Mouse (Mus musculus) hindbrain, embryonic 11.5 days (tissue): ENCODE results near the gene Smpd3. TPM values are rescaled to one million over a fixed set of nuclear protein-coding genes. Genes with fewer than 3 reads are reported as not detected.
A peak's percentile ranks its signal among the peaks of the same experiment; 100 is the strongest.

Experiments
- ATAC-seq: fragments of 200-750 bp; cut with Nextera tagmentation; 2 replicates; pipeline ENCODE4 v1.8.0; 2017; ENCODE audit warnings: mild to moderate bottlenecking, moderate TSS enrichment, moderate library complexity; ENCODE audit not compliant: low FRiP score
- DNase-seq: peaks from one replicate; pipeline ENCODE4 v3.0.0-alpha.2; 2015; ENCODE audit warnings: low spot score
- H3K27ac ChIP-seq: fragments of 300-500 bp; sonication (generic); 2 replicates; pipeline ENCODE4 v1.5.1; 2014; ENCODE audit warnings: mild to moderate bottlenecking, low read depth, low read length
- H3K27me3 ChIP-seq: fragments of 300-500 bp; sonication (generic); 2 replicates; pipeline ENCODE4 v1.6.1; 2014; ENCODE audit warnings: mild to moderate bottlenecking, low read length, moderate library complexity, mixed read lengths; ENCODE audit not compliant: control insufficient read depth, insufficient read depth
- H3K36me3 ChIP-seq: fragments of 300-500 bp; sonication (generic); 2 replicates; pipeline ENCODE4 v1.6.1; 2014; ENCODE audit warnings: mild to moderate bottlenecking, low read length, moderate library complexity, mixed read lengths; ENCODE audit not compliant: control insufficient read depth, insufficient read depth
- H3K4me1 ChIP-seq: fragments of 300-500 bp; sonication (generic); replicated peaks from 2 replicates; pipeline ENCODE4 v1.6.1; 2014; ENCODE audit warnings: low read length, mixed read lengths; ENCODE audit not compliant: control insufficient read depth, insufficient read depth
- H3K4me2 ChIP-seq: fragments of 300-500 bp; sonication (generic); replicated peaks from 2 replicates; pipeline ENCODE4 v1.6.1; 2014; ENCODE audit warnings: mild to moderate bottlenecking, low read depth, low read length
- H3K4me3 ChIP-seq: fragments of 300-500 bp; sonication (generic); 2 replicates; pipeline ENCODE4 v1.5.1; 2014; ENCODE audit warnings: low read depth, low read length
- H3K9ac ChIP-seq: fragments of 300-500 bp; sonication (generic); 2 replicates; pipeline ENCODE4 v1.6.1; 2014; ENCODE audit warnings: low read depth, low read length
- H3K9me3 ChIP-seq: fragments of 300-500 bp; sonication (generic); 2 replicates; pipeline ENCODE4 v1.6.1; 2016; ENCODE audit warnings: low read length; ENCODE audit not compliant: control insufficient read depth
- WGBS: fragments of 180-500 bp; shearing (Covaris S2); extraction: QIAGEN DNeasy Blood & Tissue Kit; methylation state at CpG from one replicate; pipeline ENCODE4 v1.1.7; 2014; 5-methylcytosine and 5-hydroxymethylcytosine counted together
- polyA plus RNA-seq: library from polyadenylated mRNA; unstranded; fragments of >200 nt; fragmentation: Nextera tagmentation; extraction: Ambion mirVana; gene quantifications from 2 replicates; pipeline ENCODE4 v1.2.1, GENCODE M21; 2014

Smpd3 gene
- polyA plus RNA-seq, 1 experiment from 2014 or later, result 10.4 TPM

GRCm38 (mm10) chr8:106364278-106364677 is 26.5 kb upstream of the Smpd3 start:
- no peaks in the 10 kb centered on the region for H3K4me1 ChIP-seq
- no peak for DNase-seq
- 81% methylated on average over 8 of the region's 8 CpGs for WGBS

GRCm38 (mm10) chr8:106363321-106363720 is 25.5 kb upstream of the Smpd3 start:
- Histone ChIP-seq H3K9me3 (no peaks in the 10 kb centered on the region), H3K4me2 (no peak overlapping the region), H3K4me3 (no peak overlapping the region), H3K36me3 (no peaks in the 10 kb centered on the region), H3K27ac (no peak overlapping the region), H3K4me1 (no peaks in the 10 kb centered on the region), H3K27me3 (no peaks in the 10 kb centered on the region), H3K9ac (no peak overlapping the region)
- ATAC-seq (no peak), DNase-seq (no peak)
- 83% methylated on average over 8 of the region's 8 CpGs for WGBS

More at GRCm38 (mm10) chr8:106364278-106364677, 26.5 kb upstream of the Smpd3 start:
- Histone ChIP-seq H3K36me3 (no peaks in the 10 kb centered on the region), H3K4me3 (no peak overlapping the region), H3K9ac (no peak overlapping the region), H3K9me3 (no peaks in the 10 kb centered on the region), H3K4me2 (no peak overlapping the region), H3K27me3 (no peaks in the 10 kb centered on the region), H3K27ac (no peak overlapping the region)
- no peak for ATAC-seq

- Histone ChIP-seq H3K27ac (no peak overlapping the region), H3K4me3 (no peak overlapping the region), H3K9me3 (no peaks in the 10 kb centered on the region), H3K36me3 (no peaks in the 10 kb centered on the region), H3K9ac (no peak overlapping the region), H3K4me2 (no peak overlapping the region), H3K27me3 (no peaks in the 10 kb centered on the region), H3K4me1 (no peaks in the 10 kb centered on the region)
- WGBS, result 77% methylated on average over 4 of the region's 4 CpGs
- no peak for ATAC-seq
- DNase-seq, result no peak
Observed at GRCm38 (mm10) chr8:106359650-106360338, 22.0 kb upstream of the Smpd3 start.

DNA sequence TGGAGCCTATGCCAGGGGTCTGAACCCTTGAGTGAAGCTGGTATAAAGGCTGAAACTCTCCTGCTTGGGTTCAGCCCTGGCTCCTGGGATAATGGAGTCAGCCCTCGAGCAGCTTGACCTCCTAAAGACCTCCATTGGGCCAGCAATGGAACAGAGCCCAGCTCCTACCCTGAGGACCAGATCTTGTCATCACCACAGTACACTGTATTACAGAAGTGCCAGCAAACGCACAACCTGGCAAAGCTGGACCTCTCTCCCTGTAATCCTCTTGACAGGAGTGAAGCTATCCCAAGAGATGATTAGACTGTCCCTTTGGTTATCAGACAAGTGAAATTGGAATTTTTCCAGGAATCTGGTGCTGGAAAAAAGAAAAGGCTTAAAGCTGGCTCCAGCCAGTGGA is 13.3 kb upstream of the Smpd3 start:
- WGBS, result 77% methylated on average over 2 of the region's 2 CpGs
- H3K9me3 ChIP-seq, result no peaks in the 10 kb centered on the region
- no peak overlapping the region for H3K4me2 ChIP-seq

DNA sequence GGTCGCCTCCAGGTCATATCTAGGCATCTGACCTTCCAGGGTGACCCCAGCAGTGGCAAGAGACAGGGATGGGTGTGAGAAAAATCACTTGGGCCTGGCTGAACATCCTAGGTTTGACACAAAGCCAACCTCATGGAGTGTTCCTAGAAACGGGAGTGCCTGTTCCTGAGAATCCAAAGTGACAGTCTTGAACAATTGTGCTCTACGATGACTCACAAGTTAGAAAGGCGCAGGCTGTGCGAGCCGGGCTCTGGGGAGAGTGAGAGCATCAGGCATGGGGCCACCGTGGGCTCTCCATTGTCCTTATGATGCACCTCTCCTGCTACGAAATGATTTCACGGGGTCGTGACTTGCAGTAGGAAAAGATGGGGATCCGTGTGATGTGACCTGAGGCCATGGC is 11.6 kb upstream of the Smpd3 start:
- no peaks in the 10 kb centered on the region for H3K9me3 ChIP-seq
- no peak overlapping the region for H3K4me2 ChIP-seq
- no peaks in the 10 kb centered on the region for H3K36me3 ChIP-seq
- H3K27me3 ChIP-seq, result no peaks in the 10 kb centered on the region
- no peak overlapping the region for H3K27ac ChIP-seq
- ATAC-seq (no peak), DNase-seq (no peak)
- WGBS, result 51% methylated on average over 11 of the region's 11 CpGs
- H3K4me3 ChIP-seq, result no peak overlapping the region
- H3K9ac ChIP-seq, result no peak overlapping the region
- H3K4me1 ChIP-seq, result no peaks in the 10 kb centered on the region

More for the DNA sequence above, 13.3 kb upstream of the Smpd3 start:
- no peaks in the 10 kb centered on the region for H3K4me1 ChIP-seq
- no peak overlapping the region for H3K27ac ChIP-seq
- H3K4me3 ChIP-seq, result no peak overlapping the region
- H3K36me3 ChIP-seq, result no peaks in the 10 kb centered on the region
- DNase-seq, result no peak
- no peaks in the 10 kb centered on the region for H3K27me3 ChIP-seq
- ATAC-seq, result no peak
- H3K9ac ChIP-seq, result no peak overlapping the region

GRCm38 (mm10) chr8:106346123-106346522 is 8.3 kb upstream of the Smpd3 start:
- H3K27me3 ChIP-seq, result no peaks in the 10 kb centered on the region
- H3K4me1 ChIP-seq, result no peaks in the 10 kb centered on the region
- no peak for ATAC-seq
- H3K27ac ChIP-seq, result no peak overlapping the region
- no peak overlapping the region for H3K4me3 ChIP-seq
- no peak for DNase-seq
- no peaks in the 10 kb centered on the region for H3K9me3 ChIP-seq
- 77% methylated on average over 6 of the region's 6 CpGs for whole genome bisulfite sequencing
- no peaks in the 10 kb centered on the region for H3K36me3 ChIP-seq
- no peak overlapping the region for H3K4me2 ChIP-seq
- no peak overlapping the region for H3K9ac ChIP-seq

- WGBS, result 74% methylated on average over 5 of the region's 5 CpGs
- H3K36me3 ChIP-seq, result no peaks in the 10 kb centered on the region
- H3K4me1 ChIP-seq, result no peaks in the 10 kb centered on the region
- no peak overlapping the region for H3K9ac ChIP-seq
- no peak for DNase-seq
- ATAC-seq, result no peak
- no peak overlapping the region for H3K27ac ChIP-seq
- H3K4me2 ChIP-seq, result no peak overlapping the region
- no peaks in the 10 kb centered on the region for H3K27me3 ChIP-seq
- no peak overlapping the region for H3K4me3 ChIP-seq
- H3K9me3 ChIP-seq, result no peaks in the 10 kb centered on the region
Observed at GRCm38 (mm10) chr8:106343471-106343870, 5.7 kb upstream of the Smpd3 start.

DNA sequence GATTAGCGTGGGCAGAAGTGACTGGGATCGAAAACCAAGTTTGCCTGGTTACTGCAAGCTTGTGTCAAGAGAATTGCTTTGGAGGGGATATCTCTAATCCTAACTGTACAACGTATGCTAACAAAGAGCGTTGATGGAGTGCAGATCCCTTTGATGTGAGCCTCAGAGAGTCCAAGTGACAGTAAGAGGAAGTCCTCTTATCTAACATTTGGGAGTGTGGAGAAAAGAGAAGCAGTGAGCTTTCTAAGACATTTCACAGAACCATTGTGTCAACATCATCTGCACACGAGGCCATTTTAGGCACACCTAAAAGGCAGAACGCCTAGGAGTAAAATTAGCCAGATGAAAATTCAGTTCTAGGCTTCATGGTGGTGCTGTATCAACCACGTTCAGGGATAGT is 5.0 kb upstream of the Smpd3 start:
- DNase-seq, result no peak
- H3K27ac ChIP-seq, result no peak overlapping the region
- 85% methylated on average over 7 of the region's 7 CpGs for WGBS

DNA sequence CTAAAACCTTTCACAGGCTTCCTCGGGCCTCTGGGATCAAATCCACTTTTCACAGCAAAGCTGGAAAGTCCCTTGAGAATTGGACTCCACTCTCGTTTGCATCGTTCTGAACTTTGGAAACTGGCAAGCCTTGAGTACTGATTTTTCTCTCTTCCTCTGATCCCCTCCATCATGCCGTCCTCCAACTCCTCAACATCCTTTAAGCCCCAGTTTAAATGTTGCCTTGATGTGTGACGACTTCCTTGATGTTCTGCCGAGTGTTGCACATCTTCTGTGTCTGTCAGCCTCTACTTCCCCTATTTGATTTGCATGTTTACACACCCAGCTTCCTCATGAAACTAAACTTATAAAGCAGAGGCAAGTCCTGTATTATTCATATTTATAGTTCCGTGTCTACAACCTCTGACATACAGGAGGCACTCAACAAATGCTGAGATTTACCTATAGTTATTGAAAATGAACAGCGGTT is 987 bp upstream of the Smpd3 start:
- WGBS, result 48% methylated on average over 8 of the region's 8 CpGs
- Histone ChIP-seq H3K27me3 (peaks cover 2% of the 10 kb centered on the region; the same call in 1 of the 2 replicates), H3K4me2 (peak overlapping the region; percentile 40), H3K9ac (peak overlapping the region; percentile 13; the same call in 1 of the 2 replicates), H3K27ac (no peak overlapping the region), H3K4me3 (peak overlapping the region; percentile 61), H3K36me3 (no peaks in the 10 kb centered on the region), H3K9me3 (no peaks in the 10 kb centered on the region), H3K4me1 (no peaks in the 10 kb centered on the region)
- DNase-seq (peak; percentile 19), ATAC-seq (no peak)

More for the DNA sequence above, 5.0 kb upstream of the Smpd3 start:
- no peak overlapping the region for H3K9ac ChIP-seq
- no peaks in the 10 kb centered on the region for H3K36me3 ChIP-seq
- no peaks in the 10 kb centered on the region for H3K4me1 ChIP-seq
- H3K9me3 ChIP-seq, result no peaks in the 10 kb centered on the region
- H3K27me3 ChIP-seq, result no peaks in the 10 kb centered on the region
- H3K4me2 ChIP-seq, result no peak overlapping the region
- H3K4me3 ChIP-seq, result no peak overlapping the region
- ATAC-seq, result no peak
